Mouse (Mus musculus) lung, embryonic 15.5 days (tissue): ENCODE data around the gene Abtb2. TPM values are rescaled to one million over a fixed set of nuclear protein-coding genes. Genes with fewer than 3 reads are reported as not detected.

Experiments used
- ATAC-seq: fragments of 200-750 bp; cut with Nextera tagmentation; 2 replicates; pipeline ENCODE4 v1.8.0; 2017; ENCODE audit warnings: moderate number of reproducible peaks, borderline replicate concordance; ENCODE audit not compliant: low FRiP score, low TSS enrichment; ENCODE audit errors: extremely low read depth
- H3K27ac ChIP-seq: fragments of 300-500 bp; sonication (generic); 2 replicates; pipeline ENCODE4 v1.5.1; 2015; ENCODE audit warnings: moderate library complexity, mild to moderate bottlenecking, inconsistent platforms
- H3K27me3 ChIP-seq: fragments of 300-500 bp; sonication (generic); 2 replicates; pipeline ENCODE4 v1.6.1; 2015; ENCODE audit warnings: inconsistent platforms
- H3K36me3 ChIP-seq: fragments of 300-500 bp; sonication (generic); 2 replicates; pipeline ENCODE4 v1.6.1; 2015; ENCODE audit warnings: inconsistent platforms
- H3K4me1 ChIP-seq: fragments of 300-500 bp; sonication (generic); 2 replicates; pipeline ENCODE4 v1.6.1; 2015; ENCODE audit warnings: inconsistent platforms
- H3K4me2 ChIP-seq: fragments of 300-500 bp; sonication (generic); 2 replicates; pipeline ENCODE4 v1.6.1; 2015; ENCODE audit warnings: inconsistent platforms, mild to moderate bottlenecking, moderate library complexity
- H3K4me3 ChIP-seq: fragments of 300-500 bp; sonication (generic); 2 replicates; pipeline ENCODE4 v1.5.1; 2015; ENCODE audit warnings: mild to moderate bottlenecking, inconsistent platforms
- H3K9ac ChIP-seq: fragments of 300-500 bp; sonication (generic); 2 replicates; pipeline ENCODE4 v1.6.1; 2015; ENCODE audit warnings: inconsistent platforms
- H3K9me3 ChIP-seq: fragments of 300-500 bp; sonication (generic); 2 replicates; pipeline ENCODE4 v1.6.1; 2016; ENCODE audit warnings: inconsistent platforms
- WGBS: fragments of 180-500 bp; shearing (Covaris S2); methylation state at CpG from one replicate; pipeline ENCODE4 v1.1.7; 2015; 5-methylcytosine and 5-hydroxymethylcytosine counted together
- polyA plus RNA-seq: library from polyadenylated mRNA; unstranded; fragments of >200 nt; fragmentation: Nextera tagmentation; extraction: Ambion mirVana; gene quantifications from 2 replicates; pipeline ENCODE4 v1.2.1, GENCODE M21; 2015

Gene Abtb2
- polyA plus RNA-seq, 1 experiment from 2014 or later = 8.5 TPM

- H3K9ac ChIP-seq = no peak overlapping the region
- H3K9me3 ChIP-seq = no peaks in the 10 kb centered on the region
- H3K27me3 ChIP-seq = no peaks in the 10 kb centered on the region
- no peaks in the 10 kb centered on the region for H3K36me3 ChIP-seq
- no peak for ATAC-seq
- no peak overlapping the region for H3K4me3 ChIP-seq
- H3K4me2 ChIP-seq = no peak overlapping the region
- WGBS = 74% methylated on average over 7 of the region's 7 CpGs
- H3K27ac ChIP-seq = no peak overlapping the region
- H3K4me1 ChIP-seq = peaks cover 21% of the 10 kb centered on the region
Measured at GRCm38 (mm10) chr2:103627101-103627500, 61.0 kb downstream of the Abtb2 start.

GRCm38 (mm10) chr2:103629956-103630355 lies 63.8 kb downstream of the Abtb2 start:
- Histone ChIP-seq H3K4me2 (no peak overlapping the region), H3K9ac (no peak overlapping the region), H3K9me3 (no peaks in the 10 kb centered on the region), H3K27me3 (no peaks in the 10 kb centered on the region), H3K4me1 (peaks cover 22% of the 10 kb centered on the region), H3K27ac (no peak overlapping the region), H3K4me3 (no peak overlapping the region), H3K36me3 (no peaks in the 10 kb centered on the region)
- no peak for ATAC-seq
- 67% methylated on average over 5 of the region's 5 CpGs for WGBS

- Histone ChIP-seq H3K4me1 (peaks cover 12% of the 10 kb centered on the region), H3K4me2 (no peak overlapping the region; the same call in 1 of the 2 replicates), H3K9me3 (no peaks in the 10 kb centered on the region), H3K4me3 (no peak overlapping the region), H3K9ac (no peak overlapping the region), H3K27ac (no peak overlapping the region), H3K27me3 (no peaks in the 10 kb centered on the region), H3K36me3 (no peaks in the 10 kb centered on the region)
- no peak for ATAC-seq
- WGBS = 42% methylated on average over 7 of the region's 7 CpGs
Measured at GRCm38 (mm10) chr2:103631293-103631717, 65.2 kb downstream of the Abtb2 start.

- Histone ChIP-seq H3K4me3 (no peak overlapping the region), H3K27ac (no peak overlapping the region), H3K9me3 (no peaks in the 10 kb centered on the region), H3K4me1 (peaks cover 12% of the 10 kb centered on the region), H3K9ac (no peak overlapping the region), H3K4me2 (no peak overlapping the region), H3K27me3 (no peaks in the 10 kb centered on the region), H3K36me3 (no peaks in the 10 kb centered on the region)
- WGBS = 48% methylated on average over 6 of the region's 6 CpGs
- ATAC-seq = no peak
Measured at GRCm38 (mm10) chr2:103632136-103632925, 66.2 kb downstream of the Abtb2 start.

- Histone ChIP-seq H3K27ac (no peak overlapping the region), H3K4me1 (peaks cover 12% of the 10 kb centered on the region), H3K9ac (no peak overlapping the region), H3K36me3 (no peaks in the 10 kb centered on the region), H3K4me3 (no peak overlapping the region), H3K9me3 (no peaks in the 10 kb centered on the region), H3K27me3 (no peaks in the 10 kb centered on the region), H3K4me2 (no peak overlapping the region)
- no peak for ATAC-seq
- 82% methylated on average over 2 of the region's 2 CpGs for WGBS
Measured at GRCm38 (mm10) chr2:103632926-103633250, 66.8 kb downstream of the Abtb2 start.

- H3K4me1 ChIP-seq = peaks cover 17% of the 10 kb centered on the region
- 92% methylated on average over 3 of the region's 3 CpGs for WGBS
- no peak overlapping the region for H3K27ac ChIP-seq
Measured at GRCm38 (mm10) chr2:103635731-103636487, 69.8 kb downstream of the Abtb2 start.

GRCm38 (mm10) chr2:103637385-103637784 lies 71.3 kb downstream of the Abtb2 start:
- WGBS = 45% methylated on average over 1 of the region's 1 CpGs
- no peak for ATAC-seq

More at GRCm38 (mm10) chr2:103635731-103636487, 69.8 kb downstream of the Abtb2 start:
- Histone ChIP-seq H3K36me3 (no peaks in the 10 kb centered on the region), H3K9ac (no peak overlapping the region), H3K4me3 (no peak overlapping the region), H3K27me3 (no peaks in the 10 kb centered on the region), H3K9me3 (no peaks in the 10 kb centered on the region), H3K4me2 (no peak overlapping the region)
- ATAC-seq = no peak

GRCm38 (mm10) chr2:103637943-103638342 lies 71.8 kb downstream of the Abtb2 start:
- Histone ChIP-seq H3K4me2 (no peak overlapping the region), H3K4me3 (no peak overlapping the region), H3K36me3 (no peaks in the 10 kb centered on the region), H3K9me3 (no peaks in the 10 kb centered on the region), H3K27me3 (no peaks in the 10 kb centered on the region), H3K27ac (no peak overlapping the region), H3K4me1 (peaks cover 11% of the 10 kb centered on the region; the same call in 1 of the 2 replicates), H3K9ac (no peak overlapping the region)
- 93% methylated on average over 5 of the region's 5 CpGs for WGBS
- ATAC-seq = no peak

More at GRCm38 (mm10) chr2:103637385-103637784, 71.3 kb downstream of the Abtb2 start:
- H3K4me1 ChIP-seq = peaks cover 12% of the 10 kb centered on the region; the same call in 1 of the 2 replicates
- H3K4me2 ChIP-seq = no peak overlapping the region
- no peaks in the 10 kb centered on the region for H3K9me3 ChIP-seq
- H3K27ac ChIP-seq = no peak overlapping the region
- no peaks in the 10 kb centered on the region for H3K27me3 ChIP-seq
- H3K4me3 ChIP-seq = no peak overlapping the region
- H3K9ac ChIP-seq = no peak overlapping the region
- no peaks in the 10 kb centered on the region for H3K36me3 ChIP-seq

GRCm38 (mm10) chr2:103639701-103640100 lies 73.6 kb downstream of the Abtb2 start:
- 36% methylated on average over 2 of the region's 2 CpGs for WGBS
- ATAC-seq = no peak
- Histone ChIP-seq H3K36me3 (no peaks in the 10 kb centered on the region), H3K9me3 (no peaks in the 10 kb centered on the region), H3K27me3 (no peaks in the 10 kb centered on the region), H3K4me3 (no peak overlapping the region), H3K27ac (no peak overlapping the region; the same call in 1 of the 2 replicates), H3K4me2 (no peak overlapping the region), H3K9ac (no peak overlapping the region), H3K4me1 (peaks cover 9% of the 10 kb centered on the region; the same call in 1 of the 2 replicates)

GRCm38 (mm10) chr2:103640861-103641260 lies 74.8 kb downstream of the Abtb2 start:
- ATAC-seq = no peak
- no peak overlapping the region for H3K27ac ChIP-seq
- no peaks in the 10 kb centered on the region for H3K27me3 ChIP-seq
- WGBS = 32% methylated on average over 2 of the region's 2 CpGs
- no peak overlapping the region for H3K4me2 ChIP-seq
- H3K36me3 ChIP-seq = no peaks in the 10 kb centered on the region
- no peaks in the 10 kb centered on the region for H3K9me3 ChIP-seq
- H3K4me3 ChIP-seq = no peak overlapping the region
- H3K4me1 ChIP-seq = peaks cover 9% of the 10 kb centered on the region; the same call in 1 of the 2 replicates
- no peak overlapping the region for H3K9ac ChIP-seq

- Histone ChIP-seq H3K36me3 (no peaks in the 10 kb centered on the region), H3K9me3 (no peaks in the 10 kb centered on the region), H3K9ac (no peak overlapping the region), H3K4me3 (no peak overlapping the region), H3K4me2 (no peak overlapping the region), H3K4me1 (peaks cover 9% of the 10 kb centered on the region; the same call in 1 of the 2 replicates), H3K27me3 (no peaks in the 10 kb centered on the region), H3K27ac (no peak overlapping the region)
- 58% methylated on average over 4 of the region's 4 CpGs for WGBS
- ATAC-seq = no peak
Measured at GRCm38 (mm10) chr2:103643584-103644211, 77.6 kb downstream of the Abtb2 start.
